Mouse (Mus musculus): ENCODE results near the gene Scgb2b12.
"Not testable (repeated sequence)": the region's sequence is repeated elsewhere in the genome, so short reads cannot be mapped to it uniquely, and the experiment has no call there.

Gene Scgb2b12

GRCm38 (mm10) chr7:32327145-32327544, at the start of gene Scgb2b12:
Scgb2b12 (minus strand) TSS chr7:32327245.
- in situ Hi-C loops (cut with MboI, MseI): not testable (repeated sequence)

GRCm38 (mm10) chr7:32333882-32334281, 6.8 kb upstream of the Scgb2b12 start, which contains the start of gene Scgb1b12:
Scgb1b12 (plus strand) TSS chr7:32334182.
- in situ Hi-C loops (cut with MboI, MseI): not testable (repeated sequence)
